Mouse (Mus musculus): ENCODE results near the gene Akap7. TPM values are rescaled to one million over a fixed set of nuclear protein-coding genes. Genes with fewer than 3 reads are reported as not detected.

Akap7 gene
- polyA plus RNA-seq, 1 experiment from 2014 or later, result 23.6 TPM

- WGBS, result 42% methylated on average over 3 of the region's 3 CpGs
- ATAC-seq (ENCODE audit: insufficient number of reproducible peaks, insufficient read depth, low FRiP score, low read depth), result no peak
These were observed 75.0 kb downstream of the Akap7 start for GRCm38 (mm10) chr10:25232700-25233099.

GRCm38 (mm10) chr10:25231358-25231757 lies 76.3 kb downstream of the Akap7 start:
- no peak overlapping the region for H3K4me2 ChIP-seq (replicated peaks; ENCODE audit: low read depth, low read length)
- no peak overlapping the region for H3K9ac ChIP-seq (replicated peaks; ENCODE audit: low read depth, low read length)
- H3K36me3 ChIP-seq (ENCODE audit: control insufficient read depth, insufficient read depth, low read length), result no peaks in the 10 kb centered on the region
- H3K27me3 ChIP-seq (ENCODE audit: control insufficient read depth, insufficient read depth, low read length), result no peaks in the 10 kb centered on the region
- H3K4me3 ChIP-seq (ENCODE audit: low read depth, low read length), result no peak overlapping the region
- 0 out of 2 replicates have a peak, but pooled peaks cover 2% of the 10 kb centered on the region for H3K4me1 ChIP-seq (ENCODE audit: control insufficient read depth, insufficient read depth, low read length)
- H3K27ac ChIP-seq (ENCODE audit: low read length), result no peak overlapping the region
- no peaks in the 10 kb centered on the region for H3K9me3 ChIP-seq (ENCODE audit: control insufficient read depth, low read depth, low read length)
- WGBS, result 39% methylated on average over 5 of the region's 5 CpGs
- no peak for ATAC-seq (ENCODE audit: insufficient number of reproducible peaks, insufficient read depth, low FRiP score, low read depth)

More at GRCm38 (mm10) chr10:25232700-25233099, 75.0 kb downstream of the Akap7 start:
- Histone ChIP-seq H3K9me3 (ENCODE audit: control insufficient read depth, low read depth, low read length) (no peaks in the 10 kb centered on the region), H3K27ac (ENCODE audit: low read length) (no peak overlapping the region), H3K4me3 (ENCODE audit: low read depth, low read length) (no peak overlapping the region), H3K27me3 (ENCODE audit: control insufficient read depth, insufficient read depth, low read length) (no peaks in the 10 kb centered on the region), H3K4me2 (replicated peaks; ENCODE audit: low read depth, low read length) (no peak overlapping the region), H3K9ac (replicated peaks; ENCODE audit: low read depth, low read length) (no peak overlapping the region), H3K36me3 (ENCODE audit: control insufficient read depth, insufficient read depth, low read length) (no peaks in the 10 kb centered on the region), H3K4me1 (ENCODE audit: control insufficient read depth, insufficient read depth, low read length) (0 out of 2 replicates have a peak, but pooled peaks cover 2% of the 10 kb centered on the region)

GRCm38 (mm10) chr10:25224371-25224770 lies 83.3 kb downstream of the Akap7 start:
- Histone ChIP-seq H3K4me3 (ENCODE audit: low read depth, low read length) (no peak overlapping the region), H3K27ac (ENCODE audit: low read length) (no peak overlapping the region), H3K9me3 (ENCODE audit: control insufficient read depth, low read depth, low read length) (no peaks in the 10 kb centered on the region), H3K27me3 (ENCODE audit: control insufficient read depth, insufficient read depth, low read length) (no peaks in the 10 kb centered on the region), H3K4me2 (replicated peaks; ENCODE audit: low read depth, low read length) (no peak overlapping the region), H3K9ac (replicated peaks; ENCODE audit: low read depth, low read length) (no peak overlapping the region), H3K36me3 (ENCODE audit: control insufficient read depth, insufficient read depth, low read length) (no peaks in the 10 kb centered on the region), H3K4me1 (ENCODE audit: control insufficient read depth, insufficient read depth, low read length) (no peaks in the 10 kb centered on the region)
- WGBS, result 73% methylated on average over 5 of the region's 5 CpGs
- ATAC-seq (ENCODE audit: insufficient number of reproducible peaks, insufficient read depth, low FRiP score, low read depth), result no peak

- Histone ChIP-seq H3K4me3 (ENCODE audit: low read depth, low read length) (no peak overlapping the region), H3K27me3 (ENCODE audit: control insufficient read depth, insufficient read depth, low read length) (no peaks in the 10 kb centered on the region), H3K9ac (replicated peaks; ENCODE audit: low read depth, low read length) (no peak overlapping the region), H3K4me2 (replicated peaks; ENCODE audit: low read depth, low read length) (no peak overlapping the region), H3K9me3 (ENCODE audit: control insufficient read depth, low read depth, low read length) (no peaks in the 10 kb centered on the region), H3K36me3 (ENCODE audit: control insufficient read depth, insufficient read depth, low read length) (no peaks in the 10 kb centered on the region), H3K27ac (ENCODE audit: low read length) (no peak overlapping the region), H3K4me1 (ENCODE audit: control insufficient read depth, insufficient read depth, low read length) (no peaks in the 10 kb centered on the region)
- ATAC-seq (ENCODE audit: insufficient number of reproducible peaks, insufficient read depth, low FRiP score, low read depth), result no peak
- WGBS, result 96% methylated on average over 3 of the region's 3 CpGs
These were observed 86.9 kb downstream of the Akap7 start for GRCm38 (mm10) chr10:25220754-25221153.

GRCm38 (mm10) chr10:25219901-25220495 lies 87.7 kb downstream of the Akap7 start:
- H3K9ac ChIP-seq (replicated peaks; ENCODE audit: low read depth, low read length), result no peak overlapping the region
- H3K4me2 ChIP-seq (replicated peaks; ENCODE audit: low read depth, low read length), result no peak overlapping the region
- H3K4me3 ChIP-seq (ENCODE audit: low read depth, low read length), result no peak overlapping the region
- ATAC-seq (ENCODE audit: insufficient number of reproducible peaks, insufficient read depth, low FRiP score, low read depth), result no peak
- no peaks in the 10 kb centered on the region for H3K9me3 ChIP-seq (ENCODE audit: control insufficient read depth, low read depth, low read length)
- H3K4me1 ChIP-seq (ENCODE audit: control insufficient read depth, insufficient read depth, low read length), result no peaks in the 10 kb centered on the region
- H3K27ac ChIP-seq (ENCODE audit: low read length), result no peak overlapping the region
- H3K36me3 ChIP-seq (ENCODE audit: control insufficient read depth, insufficient read depth, low read length), result no peaks in the 10 kb centered on the region
- H3K27me3 ChIP-seq (ENCODE audit: control insufficient read depth, insufficient read depth, low read length), result no peaks in the 10 kb centered on the region
- 84% methylated on average over 15 of the region's 15 CpGs for WGBS

- 27% methylated on average over 7 of the region's 7 CpGs for WGBS
- Histone ChIP-seq H3K4me3 (ENCODE audit: low read depth, low read length) (no peak overlapping the region), H3K27me3 (ENCODE audit: control insufficient read depth, insufficient read depth, low read length) (no peaks in the 10 kb centered on the region), H3K9me3 (ENCODE audit: control insufficient read depth, low read depth, low read length) (no peaks in the 10 kb centered on the region), H3K4me1 (ENCODE audit: control insufficient read depth, insufficient read depth, low read length) (no peaks in the 10 kb centered on the region), H3K36me3 (ENCODE audit: control insufficient read depth, insufficient read depth, low read length) (no peaks in the 10 kb centered on the region), H3K4me2 (replicated peaks; ENCODE audit: low read depth, low read length) (no peak overlapping the region), H3K27ac (ENCODE audit: low read length) (no peak overlapping the region), H3K9ac (replicated peaks; ENCODE audit: low read depth, low read length) (no peak overlapping the region)
- no peak for ATAC-seq (ENCODE audit: insufficient number of reproducible peaks, insufficient read depth, low FRiP score, low read depth)
These were observed 88.4 kb downstream of the Akap7 start for GRCm38 (mm10) chr10:25219220-25219628.

- Histone ChIP-seq H3K4me2 (replicated peaks; ENCODE audit: low read depth, low read length) (no peak overlapping the region), H3K36me3 (ENCODE audit: control insufficient read depth, insufficient read depth, low read length) (no peaks in the 10 kb centered on the region), H3K27me3 (ENCODE audit: control insufficient read depth, insufficient read depth, low read length) (no peaks in the 10 kb centered on the region), H3K9me3 (ENCODE audit: control insufficient read depth, low read depth, low read length) (no peaks in the 10 kb centered on the region), H3K4me1 (ENCODE audit: control insufficient read depth, insufficient read depth, low read length) (no peaks in the 10 kb centered on the region), H3K9ac (replicated peaks; ENCODE audit: low read depth, low read length) (no peak overlapping the region), H3K27ac (ENCODE audit: low read length) (no peak overlapping the region), H3K4me3 (ENCODE audit: low read depth, low read length) (no peak overlapping the region)
- no peak for ATAC-seq (ENCODE audit: insufficient number of reproducible peaks, insufficient read depth, low FRiP score, low read depth)
- 69% methylated on average over 7 of the region's 7 CpGs for WGBS
These were observed 88.9 kb downstream of the Akap7 start for GRCm38 (mm10) chr10:25218746-25219145.

- Histone ChIP-seq H3K9ac (replicated peaks; ENCODE audit: low read depth, low read length) (no peak overlapping the region), H3K4me3 (ENCODE audit: low read depth, low read length) (no peak overlapping the region), H3K27me3 (ENCODE audit: control insufficient read depth, insufficient read depth, low read length) (no peaks in the 10 kb centered on the region), H3K27ac (ENCODE audit: low read length) (no peak overlapping the region), H3K4me2 (replicated peaks; ENCODE audit: low read depth, low read length) (no peak overlapping the region), H3K4me1 (ENCODE audit: control insufficient read depth, insufficient read depth, low read length) (no peaks in the 10 kb centered on the region), H3K36me3 (ENCODE audit: control insufficient read depth, insufficient read depth, low read length) (no peaks in the 10 kb centered on the region), H3K9me3 (ENCODE audit: control insufficient read depth, low read depth, low read length) (no peaks in the 10 kb centered on the region)
- WGBS, result 90% methylated on average over 3 of the region's 3 CpGs
- no peak for ATAC-seq (ENCODE audit: insufficient number of reproducible peaks, insufficient read depth, low FRiP score, low read depth)
These were observed 91.7 kb downstream of the Akap7 start for GRCm38 (mm10) chr10:25215977-25216376.

GRCm38 (mm10) chr10:25213716-25214115 lies 94.0 kb downstream of the Akap7 start:
- Histone ChIP-seq H3K4me2 (replicated peaks; ENCODE audit: low read depth, low read length) (no peak overlapping the region), H3K9me3 (ENCODE audit: control insufficient read depth, low read depth, low read length) (no peaks in the 10 kb centered on the region), H3K27ac (ENCODE audit: low read length) (no peak overlapping the region), H3K36me3 (ENCODE audit: control insufficient read depth, insufficient read depth, low read length) (no peaks in the 10 kb centered on the region), H3K4me3 (ENCODE audit: low read depth, low read length) (no peak overlapping the region), H3K9ac (replicated peaks; ENCODE audit: low read depth, low read length) (no peak overlapping the region), H3K27me3 (ENCODE audit: control insufficient read depth, insufficient read depth, low read length) (no peaks in the 10 kb centered on the region), H3K4me1 (ENCODE audit: control insufficient read depth, insufficient read depth, low read length) (no peaks in the 10 kb centered on the region)
- WGBS, result 60% methylated on average over 4 of the region's 4 CpGs
- no peak for ATAC-seq (ENCODE audit: insufficient number of reproducible peaks, insufficient read depth, low FRiP score, low read depth)

Data from stomach, embryonic 14.5 days (tissue).